Mouse (Mus musculus): ENCODE results near the gene Ppard. TPM values are rescaled to one million over a fixed set of nuclear protein-coding genes. Genes with fewer than 3 reads are reported as not detected.
"Not testable (repeated sequence)": the region's sequence is repeated elsewhere in the genome, so short reads cannot be mapped to it uniquely, and the experiment has no call there.

The Ppard gene
- polyA plus RNA-seq, 1 experiment, result 28.0 TPM

GRCm38 (mm10) chr17:28329503-28330231 lies 97.2 kb downstream of the Ppard start:
- TF ChIP-seq POLR2A (IDR thresholded peaks at IDR 0.05; ENCODE audit: low read depth, low read length), result no peak
- TF ChIP-seq CTCF (conservative IDR thresholded peaks at IDR 0.05; ENCODE audit: insufficient read depth, insufficient read length, low read depth, low read length), result no peak
- no peak for DNase-seq
- H3K4me3 ChIP-seq (ENCODE audit: insufficient read depth, low read depth, low read length), result peak overlapping the region; percentile 66
- WGBS, result 20% methylated on average over 4 of the region's 4 CpGs
- H3K27me3 ChIP-seq (replicated peaks; ENCODE audit: control insufficient read depth, insufficient read depth, low read length), result no peaks in the 10 kb centered on the region
- no peak overlapping the region for H3K27ac ChIP-seq (ENCODE audit: insufficient read depth, low read depth, low read length)
- H3K4me1 ChIP-seq (ENCODE audit: control insufficient read depth, insufficient read depth, low read length), result peaks cover 17% of the 10 kb centered on the region
- H3K36me3 ChIP-seq (ENCODE audit: control insufficient read depth, insufficient read depth, low read length), result peaks cover 4% of the 10 kb centered on the region; the same call in 1 of the 2 replicates

DNA sequence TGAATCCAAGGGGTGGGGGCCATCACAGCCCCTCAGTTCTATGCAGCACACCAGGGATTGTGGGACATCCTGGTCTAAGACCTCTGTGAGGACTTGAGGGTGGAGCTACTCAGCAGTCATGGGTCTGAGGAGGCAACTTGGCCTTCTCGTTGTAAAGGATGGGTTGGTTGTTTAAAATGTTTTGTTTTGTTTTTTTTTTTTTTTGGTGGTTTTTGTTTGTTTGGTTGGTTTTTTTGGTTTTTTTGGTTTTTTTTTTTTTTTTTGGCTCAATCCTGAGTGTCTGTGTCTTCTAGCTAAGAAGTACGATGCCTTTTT lies 97.7 kb downstream of the Ppard start:
- Histone ChIP-seq H3K36me3 (ENCODE audit: control insufficient read depth, insufficient read depth, low read length) (peaks cover 4% of the 10 kb centered on the region; the same call in 1 of the 2 replicates), H3K27me3 (replicated peaks; ENCODE audit: control insufficient read depth, insufficient read depth, low read length) (no peaks in the 10 kb centered on the region), H3K4me3 (ENCODE audit: insufficient read depth, low read depth, low read length) (no peak overlapping the region), H3K27ac (ENCODE audit: insufficient read depth, low read depth, low read length) (no peak overlapping the region), H3K4me1 (ENCODE audit: control insufficient read depth, insufficient read depth, low read length) (peaks cover 17% of the 10 kb centered on the region)
- no peak for TF ChIP-seq POLR2A (IDR thresholded peaks at IDR 0.05; ENCODE audit: low read depth, low read length)
- no peak for TF ChIP-seq CTCF (conservative IDR thresholded peaks at IDR 0.05; ENCODE audit: insufficient read depth, insufficient read length, low read depth, low read length)
- no peak for DNase-seq
- 33% methylated on average over 2 of the region's 2 CpGs for WGBS

DNA sequence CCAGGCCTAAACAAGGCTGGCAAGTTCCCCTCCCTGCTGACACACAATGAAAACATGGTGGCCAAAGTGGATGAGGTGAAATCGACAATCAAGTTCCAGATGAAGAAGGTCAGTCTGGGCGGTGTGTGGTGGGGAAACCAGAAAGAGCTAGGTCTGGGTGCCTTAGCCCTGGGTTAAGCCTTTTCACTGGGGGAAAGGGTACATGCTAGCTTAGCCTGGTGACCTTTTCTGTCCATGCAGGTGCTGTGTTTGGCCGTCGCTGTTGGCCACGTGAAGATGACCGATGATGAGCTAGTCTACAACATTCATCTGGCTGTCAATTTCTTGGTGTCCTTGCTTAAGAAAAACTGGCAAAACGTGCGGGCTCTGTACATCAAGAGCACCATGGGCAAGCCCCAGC lies 98.1 kb downstream of the Ppard start:
- not testable (repeated sequence) for H3K27me3 ChIP-seq (replicated peaks; ENCODE audit: control insufficient read depth, insufficient read depth, low read length); H3K27ac ChIP-seq (ENCODE audit: insufficient read depth, low read depth, low read length); H3K4me3 ChIP-seq (ENCODE audit: insufficient read depth, low read depth, low read length); DNase-seq; H3K36me3 ChIP-seq (ENCODE audit: control insufficient read depth, insufficient read depth, low read length)
- peaks cover 17% of the 10 kb centered on the region for H3K4me1 ChIP-seq (ENCODE audit: control insufficient read depth, insufficient read depth, low read length)
- 53% methylated on average over 8 of the region's 8 CpGs for WGBS

GRCm38 (mm10) chr17:28331241-28332112 lies 99.0 kb downstream of the Ppard start:
- Histone ChIP-seq H3K27me3 (replicated peaks; ENCODE audit: control insufficient read depth, insufficient read depth, low read length) (no peaks in the 10 kb centered on the region), H3K27ac (ENCODE audit: insufficient read depth, low read depth, low read length) (no peak overlapping the region), H3K4me3 (ENCODE audit: insufficient read depth, low read depth, low read length) (no peak overlapping the region), H3K36me3 (ENCODE audit: control insufficient read depth, insufficient read depth, low read length) (peaks cover 4% of the 10 kb centered on the region; the same call in 1 of the 2 replicates), H3K4me1 (ENCODE audit: control insufficient read depth, insufficient read depth, low read length) (peaks cover 17% of the 10 kb centered on the region)
- TF ChIP-seq CTCF (conservative IDR thresholded peaks at IDR 0.05; ENCODE audit: insufficient read depth, insufficient read length, low read depth, low read length) (no peak), POLR2A (IDR thresholded peaks at IDR 0.05; ENCODE audit: low read depth, low read length) (no peak)
- WGBS, result 57% methylated on average over 5 of the region's 7 CpGs
- DNase-seq, result no peak

- H3K27ac ChIP-seq (ENCODE audit: insufficient read depth, low read depth, low read length), result no peak overlapping the region
- peaks cover 4% of the 10 kb centered on the region; the same call in 1 of the 2 replicates for H3K36me3 ChIP-seq (ENCODE audit: control insufficient read depth, insufficient read depth, low read length)
- TF ChIP-seq CTCF (conservative IDR thresholded peaks at IDR 0.05; ENCODE audit: insufficient read depth, insufficient read length, low read depth, low read length) (0 out of 2 replicates have a peak, but pooled peaks have one; percentile 23), POLR2A (IDR thresholded peaks at IDR 0.05; ENCODE audit: low read depth, low read length) (no peak)
- peaks cover 12% of the 10 kb centered on the region for H3K4me1 ChIP-seq (ENCODE audit: control insufficient read depth, insufficient read depth, low read length)
- no peak for DNase-seq
- H3K4me3 ChIP-seq (ENCODE audit: insufficient read depth, low read depth, low read length), result no peak overlapping the region
- WGBS, result 65% methylated on average over 13 of the region's 13 CpGs
- H3K27me3 ChIP-seq (replicated peaks; ENCODE audit: control insufficient read depth, insufficient read depth, low read length), result no peaks in the 10 kb centered on the region
Measured at GRCm38 (mm10) chr17:28332113-28332914, 99.8 kb downstream of the Ppard start.

- Histone ChIP-seq H3K4me1 (ENCODE audit: control insufficient read depth, insufficient read depth, low read length) (peaks cover 5% of the 10 kb centered on the region; the same call in 1 of the 2 replicates), H3K4me3 (ENCODE audit: insufficient read depth, low read depth, low read length) (no peak overlapping the region), H3K27me3 (replicated peaks; ENCODE audit: control insufficient read depth, insufficient read depth, low read length) (no peaks in the 10 kb centered on the region), H3K36me3 (ENCODE audit: control insufficient read depth, insufficient read depth, low read length) (peaks cover 4% of the 10 kb centered on the region; the same call in 1 of the 2 replicates), H3K27ac (ENCODE audit: insufficient read depth, low read depth, low read length) (no peak overlapping the region)
- TF ChIP-seq POLR2A (IDR thresholded peaks at IDR 0.05; ENCODE audit: low read depth, low read length), result no peak
- TF ChIP-seq CTCF (conservative IDR thresholded peaks at IDR 0.05; ENCODE audit: insufficient read depth, insufficient read length, low read depth, low read length), result no peak
- DNase-seq, result no peak
- WGBS, result 68% methylated on average over 31 of the region's 31 CpGs
Measured at GRCm38 (mm10) chr17:28332915-28333546, 100.5 kb downstream of the Ppard start.

All from kidney, adult 2 months (tissue).